Mouse (Mus musculus) stomach, embryonic 15.5 days (tissue): ENCODE measurements around the gene Csta1. TPM values are rescaled to one million over a fixed set of nuclear protein-coding genes. Genes with fewer than 3 reads are reported as not detected.

Source experiments
- ATAC-seq: fragments of 200-750 bp; cut with Nextera tagmentation; 2 replicates; pipeline ENCODE4 v1.8.0; 2017; ENCODE audit warnings: low read depth, moderate number of reproducible peaks, moderate TSS enrichment; ENCODE audit not compliant: insufficient read depth, low FRiP score
- H3K27ac ChIP-seq: fragments of 300-500 bp; sonication (generic); 2 replicates; pipeline ENCODE4 v1.5.1; 2015; ENCODE audit warnings: mild to moderate bottlenecking, inconsistent platforms
- H3K27me3 ChIP-seq: fragments of 300-500 bp; sonication (generic); replicated peaks from 2 replicates; pipeline ENCODE4 v1.6.1; 2015; ENCODE audit warnings: inconsistent platforms
- H3K36me3 ChIP-seq: fragments of 300-500 bp; sonication (generic); 2 replicates; pipeline ENCODE4 v1.6.1; 2015; ENCODE audit warnings: inconsistent platforms
- H3K4me1 ChIP-seq: fragments of 300-500 bp; sonication (generic); 2 replicates; pipeline ENCODE4 v1.6.1; 2015; ENCODE audit warnings: inconsistent platforms
- H3K4me2 ChIP-seq: fragments of 300-500 bp; sonication (generic); 2 replicates; pipeline ENCODE4 v1.6.1; 2015; ENCODE audit warnings: mild to moderate bottlenecking, inconsistent platforms
- H3K4me3 ChIP-seq: fragments of 300-500 bp; sonication (generic); replicated peaks from 2 replicates; pipeline ENCODE4 v1.5.1; 2015; ENCODE audit warnings: inconsistent platforms
- H3K9ac ChIP-seq: fragments of 300-500 bp; sonication (generic); 2 replicates; pipeline ENCODE4 v1.6.1; 2015; ENCODE audit warnings: inconsistent platforms
- H3K9me3 ChIP-seq: fragments of 300-500 bp; sonication (generic); 2 replicates; pipeline ENCODE4 v1.6.1; 2016; ENCODE audit warnings: inconsistent platforms
- WGBS: fragments of 180-500 bp; shearing (Covaris S2); methylation state at CpG from one replicate; pipeline ENCODE4 v1.1.7; 2015; 5-methylcytosine and 5-hydroxymethylcytosine counted together
- polyA plus RNA-seq: library from polyadenylated mRNA; unstranded; fragments of >200 nt; fragmentation: Nextera tagmentation; extraction: Ambion mirVana; gene quantifications from 2 replicates; pipeline ENCODE4 v1.2.1, GENCODE M21; 2015

The Csta1 gene
- polyA plus RNA-seq, 1 experiment from 2014 or later, result 11.8 TPM

GRCm38 (mm10) chr16:36094079-36094478 is 37.0 kb downstream of the Csta1 start:
- H3K4me1 ChIP-seq, result no peaks in the 10 kb centered on the region
- no peak overlapping the region for H3K9ac ChIP-seq
- no peaks in the 10 kb centered on the region for H3K27me3 ChIP-seq
- WGBS, result 74% methylated on average over 3 of the region's 3 CpGs
- H3K9me3 ChIP-seq, result no peaks in the 10 kb centered on the region
- H3K36me3 ChIP-seq, result 0 out of 2 replicates have a peak, but pooled peaks cover 7% of the 10 kb centered on the region
- H3K4me2 ChIP-seq, result no peak overlapping the region
- no peak overlapping the region for H3K4me3 ChIP-seq
- no peak overlapping the region for H3K27ac ChIP-seq
- ATAC-seq, result no peak

- no peaks in the 10 kb centered on the region for H3K9me3 ChIP-seq
- H3K4me1 ChIP-seq, result no peaks in the 10 kb centered on the region
- no peak overlapping the region for H3K9ac ChIP-seq
- WGBS, result 85% methylated on average over 11 of the region's 11 CpGs
- H3K4me3 ChIP-seq, result no peak overlapping the region
- H3K36me3 ChIP-seq, result peaks cover 10% of the 10 kb centered on the region; the same call in 1 of the 2 replicates
- no peak overlapping the region for H3K27ac ChIP-seq
- H3K27me3 ChIP-seq, result no peaks in the 10 kb centered on the region
- H3K4me2 ChIP-seq, result no peak overlapping the region
- ATAC-seq, result no peak
Observed at GRCm38 (mm10) chr16:36090785-36091509, 40.1 kb downstream of the Csta1 start.

GRCm38 (mm10) chr16:36089850-36090616 is 41.0 kb downstream of the Csta1 start:
- no peaks in the 10 kb centered on the region for H3K9me3 ChIP-seq
- ATAC-seq, result no peak
- H3K4me2 ChIP-seq, result no peak overlapping the region
- H3K27me3 ChIP-seq, result no peaks in the 10 kb centered on the region
- H3K4me1 ChIP-seq, result no peaks in the 10 kb centered on the region
- H3K4me3 ChIP-seq, result no peak overlapping the region
- peaks cover 14% of the 10 kb centered on the region; the same call in 1 of the 2 replicates for H3K36me3 ChIP-seq
- no peak overlapping the region for H3K9ac ChIP-seq
- H3K27ac ChIP-seq, result no peak overlapping the region
- 70% methylated on average over 8 of the region's 8 CpGs for WGBS

GRCm38 (mm10) chr16:36089065-36089464 is 42.0 kb downstream of the Csta1 start:
- Histone ChIP-seq H3K36me3 (peaks cover 14% of the 10 kb centered on the region; the same call in 1 of the 2 replicates), H3K9me3 (no peaks in the 10 kb centered on the region), H3K4me2 (no peak overlapping the region), H3K9ac (no peak overlapping the region), H3K4me3 (no peak overlapping the region), H3K4me1 (no peaks in the 10 kb centered on the region), H3K27me3 (no peaks in the 10 kb centered on the region), H3K27ac (no peak overlapping the region)
- 80% methylated on average over 7 of the region's 7 CpGs for WGBS
- no peak for ATAC-seq

- 76% methylated on average over 4 of the region's 4 CpGs for WGBS
- Histone ChIP-seq H3K36me3 (peaks cover 14% of the 10 kb centered on the region; the same call in 1 of the 2 replicates), H3K4me2 (no peak overlapping the region), H3K4me1 (no peaks in the 10 kb centered on the region), H3K4me3 (no peak overlapping the region), H3K27ac (peak overlapping the region; percentile 16; the same call in 1 of the 2 replicates), H3K27me3 (no peaks in the 10 kb centered on the region), H3K9ac (no peak overlapping the region), H3K9me3 (no peaks in the 10 kb centered on the region)
- ATAC-seq, result peak; percentile 86
Observed at GRCm38 (mm10) chr16:36087846-36088245, 43.2 kb downstream of the Csta1 start.

- H3K27ac ChIP-seq, result no peak overlapping the region
Observed at GRCm38 (mm10) chr16:36079916-36080315, 51.1 kb downstream of the Csta1 start.

GRCm38 (mm10) chr16:36074772-36075171 is 56.3 kb downstream of the Csta1 start:
- peaks cover 1% of the 10 kb centered on the region; the same call in 1 of the 2 replicates for H3K4me1 ChIP-seq
- no peak overlapping the region for H3K9ac ChIP-seq
- no peaks in the 10 kb centered on the region for H3K36me3 ChIP-seq
- no peaks in the 10 kb centered on the region for H3K9me3 ChIP-seq
- H3K4me3 ChIP-seq, result no peak overlapping the region
- no peak overlapping the region for H3K27ac ChIP-seq
- H3K4me2 ChIP-seq, result no peak overlapping the region
- no peak for ATAC-seq
- WGBS, result 75% methylated on average over 3 of the region's 3 CpGs
- no peaks in the 10 kb centered on the region for H3K27me3 ChIP-seq

More at GRCm38 (mm10) chr16:36079916-36080315, 51.1 kb downstream of the Csta1 start:
- no peak overlapping the region for H3K4me2 ChIP-seq
- ATAC-seq, result no peak
- no peaks in the 10 kb centered on the region for H3K9me3 ChIP-seq
- H3K27me3 ChIP-seq, result no peaks in the 10 kb centered on the region
- H3K4me3 ChIP-seq, result no peak overlapping the region
- 93% methylated on average over 3 of the region's 3 CpGs for WGBS
- no peaks in the 10 kb centered on the region for H3K36me3 ChIP-seq
- no peak overlapping the region for H3K9ac ChIP-seq
- H3K4me1 ChIP-seq, result no peaks in the 10 kb centered on the region

GRCm38 (mm10) chr16:36072410-36073011 is 58.5 kb downstream of the Csta1 start:
- ATAC-seq, result no peak
- Histone ChIP-seq H3K4me3 (peak overlapping the region; percentile 90), H3K9ac (peak overlapping the region; percentile 84), H3K36me3 (no peaks in the 10 kb centered on the region), H3K4me1 (peaks cover 10% of the 10 kb centered on the region), H3K9me3 (no peaks in the 10 kb centered on the region), H3K27me3 (no peaks in the 10 kb centered on the region), H3K4me2 (peak overlapping the region; percentile 60), H3K27ac (peak overlapping the region; percentile 99)
- 24% methylated on average over 8 of the region's 8 CpGs for WGBS

GRCm38 (mm10) chr16:36071450-36072379 is 59.3 kb downstream of the Csta1 start, which contains the start of the genes Fam162a and Ccdc58:
Fam162a (minus strand) TSS chr16:36071594.
Ccdc58 (plus strand) TSS chr16:36071685.
- H3K4me3 ChIP-seq, result peak within 1 kb of the TSS; percentile 90
- peak within 1 kb of the TSS; percentile 60 for H3K4me2 ChIP-seq
- peak within 1 kb of the TSS; percentile 99 for H3K27ac ChIP-seq
- ATAC-seq, result peak; percentile 93
- H3K4me1 ChIP-seq, result peaks cover 10% of the 10 kb centered on the region
- peak within 1 kb of the TSS; percentile 84 for H3K9ac ChIP-seq
- no peaks in the 10 kb centered on the region for H3K27me3 ChIP-seq
- H3K36me3 ChIP-seq, result 0 out of 2 replicates have a peak, but pooled peaks cover 3% of the 10 kb centered on the region
- no peaks in the 10 kb centered on the region for H3K9me3 ChIP-seq
- WGBS, result under 1% methylated on average over 80 of the region's 81 CpGs

GRCm38 (mm10) chr16:36071071-36071449 is 60.0 kb downstream of the Csta1 start:
- peak overlapping the region; percentile 84 for H3K9ac ChIP-seq
- peaks cover 10% of the 10 kb centered on the region for H3K4me1 ChIP-seq
- H3K4me3 ChIP-seq, result peak overlapping the region; percentile 90
- WGBS, result 0% methylated on average over 16 of the region's 16 CpGs
- H3K36me3 ChIP-seq, result 0 out of 2 replicates have a peak, but pooled peaks cover 3% of the 10 kb centered on the region
- peak overlapping the region; percentile 99 for H3K27ac ChIP-seq
- H3K9me3 ChIP-seq, result no peaks in the 10 kb centered on the region
- peak overlapping the region; percentile 60 for H3K4me2 ChIP-seq
- ATAC-seq, result peak; percentile 58
- no peaks in the 10 kb centered on the region for H3K27me3 ChIP-seq
